In the genomic region with DNA sequence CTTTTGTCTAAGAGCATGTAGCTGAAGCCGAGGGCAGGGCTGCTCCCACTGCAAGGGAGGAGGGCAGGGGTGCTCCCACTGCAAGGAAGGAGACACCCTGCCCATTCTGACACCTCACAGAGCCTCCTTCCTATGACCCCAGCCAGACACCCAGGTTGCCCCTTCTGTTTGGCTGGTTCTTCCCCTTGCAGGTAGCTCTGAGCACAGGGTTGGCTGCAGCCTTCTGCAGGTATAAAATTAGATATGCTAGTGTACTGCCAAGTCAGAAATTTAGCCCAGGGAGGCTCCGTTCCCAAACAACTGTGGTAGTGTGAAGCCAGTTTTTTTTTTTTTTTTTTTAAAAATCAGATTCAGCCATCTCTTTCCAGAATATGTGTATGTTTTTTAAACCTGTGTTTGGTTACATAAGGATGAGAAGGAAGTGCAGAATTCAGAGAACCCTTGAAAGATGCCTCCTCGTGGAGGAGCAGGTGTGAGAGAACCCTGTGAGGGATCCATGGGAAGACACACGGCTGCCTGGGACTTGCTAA, we compare ENCODE assay signal across 19 mouse cellular contexts. TPM values are rescaled to one million over a fixed set of nuclear protein-coding genes. Genes with fewer than 3 reads are reported as not detected.
DNase-seq lines count a peak whose midpoint lies in the region; ATAC-seq and TF ChIP-seq lines count a peak whose summit lies in the region.
"Had no signal": no experiment of that assay in that cellular context is flagged by ENCODE, and none has a peak within 500 bp of the region (broad histone marks: within the 10 kb centered on the region; RNA-seq: fewer than 3 reads in every experiment).

No protein-coding gene starts in this region.

- no peak overlapping the region for H3K4me2 ChIP-seq in hindbrain, postnatal 0 days (ENCODE audit: low read depth, low read length)
- H3K4me2 ChIP-seq: forebrain, embryonic 13.5 days; hindbrain, embryonic 15.5 days; lung, embryonic 14.5 days; neural tube, embryonic 12.5 days had no signal

- no peak overlapping the region for H3K27ac ChIP-seq in hindbrain, postnatal 0 days
- H3K27ac ChIP-seq: forebrain, embryonic 13.5 days; hindbrain, embryonic 15.5 days; neural tube, embryonic 12.5 days had no signal

- H3K36me3 ChIP-seq in hindbrain, postnatal 0 days (ENCODE audit: insufficient read depth, low read length): no peaks in the 10 kb centered on the region
- H3K36me3 ChIP-seq: hindbrain, embryonic 15.5 days; neural tube, embryonic 12.5 days had no signal

- ATAC-seq in hindbrain, postnatal 0 days: no peak
- ATAC-seq: CD4-positive, CD25-positive, alpha-beta regulatory T cell, adult 4 months; forebrain, embryonic 13.5 days had no signal

- H3K4me3 ChIP-seq in hindbrain, postnatal 0 days (ENCODE audit: low read length): no peak overlapping the region
- H3K4me3 ChIP-seq: forebrain, embryonic 13.5 days; hindbrain, embryonic 15.5 days; megakaryocyte, embryonic 14.5 days; neural tube, embryonic 12.5 days had no signal

- H3K9me3 ChIP-seq in hindbrain, postnatal 0 days (ENCODE audit: low read length): no peaks in the 10 kb centered on the region
- H3K9me3 ChIP-seq: forebrain, embryonic 13.5 days; hindbrain, embryonic 15.5 days; megakaryocyte, embryonic 14.5 days; neural tube, embryonic 12.5 days had no signal

- no peaks in the 10 kb centered on the region for H3K4me1 ChIP-seq in hindbrain, postnatal 0 days (ENCODE audit: insufficient read depth, low read length)
- H3K4me1 ChIP-seq: forebrain, embryonic 13.5 days; hindbrain, embryonic 15.5 days; megakaryocyte, embryonic 14.5 days; neural tube, embryonic 12.5 days had no signal

- no peak for TF ChIP-seq CTCF in hindbrain, postnatal 0 days (IDR thresholded peaks at IDR 0.05; ENCODE audit: low read depth)

- intact Hi-C loops in left cerebral cortex, postnatal 4 days (cut with DNase I): no loop called here
- intact Hi-C loops in left cerebral cortex, postnatal 14 days (cut with DNase I): no loop called here

- no peaks in the 10 kb centered on the region for H3K27me3 ChIP-seq in hindbrain, postnatal 0 days (ENCODE audit: insufficient read depth, low read length)
- H3K27me3 ChIP-seq: forebrain, embryonic 13.5 days; hindbrain, embryonic 15.5 days; megakaryocyte, embryonic 14.5 days had no signal

- peak; percentile 46 for DNase-seq in left cerebral cortex, adult 11 months (ENCODE audit: low spot score)
- DNase-seq in left cerebral cortex, postnatal 4 days: no peak
- DNase-seq in cerebellum, adult 11-12 months: peak; percentile 59
- DNase-seq in cerebellum, adult 9-10 months: peak; percentile 68
- peak; percentile 56 to 65 for DNase-seq in left cerebral cortex, postnatal 14 days (ENCODE audit: low spot score in 2 of 2)
- DNase-seq in urinary bladder, adult 18-20 months (ENCODE audit: low spot score in 2 of 2): no peak
- DNase-seq in hindbrain, postnatal 0 days (ENCODE audit: low spot score): no peak
- DNase-seq: adrenal gland, adult 2 months; embryo, embryonic 11 days; gastrocnemius, postnatal 25 days; kidney, adult 11 months; kidney, postnatal 14 days; lung, embryonic 14.5 days had no signal

- H3K9ac ChIP-seq in hindbrain, postnatal 0 days (replicated peaks; ENCODE audit: low read length): no peak overlapping the region
- H3K9ac ChIP-seq: forebrain, embryonic 13.5 days; hindbrain, embryonic 15.5 days; lung, embryonic 14.5 days; neural tube, embryonic 12.5 days had no signal

- WGBS in hindbrain, postnatal 0 days: 83% methylated on average over 4 of the region's 4 CpGs

RNA-seq across cellular contexts. Expression of gene Slit3, which starts 39.7 kb away (rescaled TPM):
- total RNA-seq in left cerebral cortex, postnatal 4 days (2021): 10 to 100 TPM; 21.2 to 29.1 TPM
- total RNA-seq in left cerebral cortex, postnatal 14 days (2021): 10 to 100 TPM; 58.3 to 58.6 TPM
- total RNA-seq in hindbrain, postnatal 0 days (2014; rRNA removed): 13.4 and 15.1 TPM in 2 replicates
- 4.7 and 4.9 TPM in 2 replicates for polyA plus RNA-seq in hindbrain, postnatal 0 days (2015; fragmentation: Nextera tagmentation; extraction: Ambion mirVana)
- total RNA-seq: MEL had no signal
- polyA plus RNA-seq: CD4-positive, CD25-positive, alpha-beta regulatory T cell, adult 4 months had no signal

Comparison
In these comparisons a context has a peak if more than half of its experiments do, and no peak if none do; other contexts are left out.
1. DNase-seq: peak in left cerebral cortex, adult 11 months (single experiment), cerebellum, adult 11-12 months (single experiment), cerebellum, adult 9-10 months (single experiment) and left cerebral cortex, postnatal 14 days (2 of 2); none in left cerebral cortex, postnatal 4 days (single experiment), urinary bladder, adult 18-20 months (0 of 2) and hindbrain, postnatal 0 days (single experiment).